Mouse (Mus musculus): ENCODE measurements at regions not wholly inside any gene's neighbourhood (a gene's known extent, or its start where the extent isn't known, plus 50 kb on each side); places are given as distances from the start of the nearest gene placed in this dataset.

DNA sequence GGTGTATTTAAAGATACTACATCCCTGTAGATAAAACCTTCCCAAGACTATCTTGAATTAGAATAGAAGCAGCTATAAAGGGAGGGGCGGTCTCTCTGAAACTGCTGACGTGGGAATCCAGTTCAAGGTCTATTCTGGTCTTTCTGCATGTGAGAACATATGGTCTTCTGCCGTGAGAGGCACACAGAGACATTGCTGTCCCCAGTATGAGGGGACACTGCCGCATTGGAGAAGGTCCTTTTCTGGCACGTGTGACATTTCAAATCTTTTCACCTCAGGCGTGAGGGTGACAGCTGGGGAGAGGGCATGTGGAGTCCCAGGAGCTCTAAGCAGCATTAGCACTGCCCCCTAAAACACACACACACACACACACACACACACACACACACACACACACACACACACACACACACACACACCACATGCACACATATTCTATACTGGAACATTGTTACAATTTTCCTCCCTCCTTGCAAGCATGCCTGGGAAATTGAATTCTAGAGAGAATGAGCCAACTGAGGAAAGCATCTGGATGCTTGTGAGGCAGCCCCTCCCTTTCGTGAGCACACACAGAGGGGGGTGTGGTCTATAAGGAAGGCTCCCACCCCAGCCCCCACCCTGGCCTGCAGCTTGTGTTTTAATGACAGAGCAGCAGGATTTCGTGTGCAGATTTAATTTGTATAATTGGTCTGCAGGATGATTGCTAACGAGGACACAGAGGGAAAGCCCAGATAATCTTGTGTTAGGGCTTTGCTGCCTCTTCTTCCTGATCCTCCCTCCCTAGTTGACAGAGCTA, 174.5 kb upstream of the Fat4 start:
- Histone ChIP-seq H3K9me3 (replicated peaks; ENCODE audit: control insufficient read depth, low read length) (no peaks in the 10 kb centered on the region), H3K27me3 (ENCODE audit: control insufficient read depth, insufficient read depth, low read length) (no peaks in the 10 kb centered on the region), H3K9ac (replicated peaks; ENCODE audit: low read depth, low read length) (no peak overlapping the region), H3K27ac (ENCODE audit: low read depth) (no peak overlapping the region), H3K4me1 (ENCODE audit: control insufficient read depth, insufficient read depth) (no peaks in the 10 kb centered on the region), H3K36me3 (replicated peaks; ENCODE audit: control insufficient read depth, insufficient read depth, low read length) (no peaks in the 10 kb centered on the region), H3K4me2 (ENCODE audit: low read depth, low read length) (no peak overlapping the region; the same call in 1 of the 2 replicates), H3K4me3 (ENCODE audit: low read depth, low read length) (no peak overlapping the region)
- 18% methylated on average over 9 of the region's 9 CpGs for WGBS
- DNase-seq (ENCODE audit: low spot score), result peak; percentile 11
- ATAC-seq (ENCODE audit: insufficient read depth, low read depth), result peak; percentile 30; the same call in 1 of the 2 replicates
- TF ChIP-seq CTCF (IDR thresholded peaks at IDR 0.05; ENCODE audit: low read depth), result no peak
- TF ChIP-seq EP300 (IDR thresholded peaks at IDR 0.05; ENCODE audit: low read depth), result no peak

GRCm38 (mm10) chr3:38711229-38711628, 175.5 kb upstream of the Fat4 start:
- no peak overlapping the region for H3K4me3 ChIP-seq (ENCODE audit: low read depth, low read length)
- ATAC-seq (ENCODE audit: insufficient read depth, low read depth) (no peak), DNase-seq (ENCODE audit: low spot score) (no peak)
- H3K4me1 ChIP-seq (ENCODE audit: control insufficient read depth, insufficient read depth), result no peaks in the 10 kb centered on the region
- H3K9ac ChIP-seq (replicated peaks; ENCODE audit: low read depth, low read length), result no peak overlapping the region
- TF ChIP-seq CTCF (IDR thresholded peaks at IDR 0.05; ENCODE audit: low read depth) (no peak), EP300 (IDR thresholded peaks at IDR 0.05; ENCODE audit: low read depth) (no peak)
- 31% methylated on average over 6 of the region's 6 CpGs for WGBS
- no peaks in the 10 kb centered on the region for H3K36me3 ChIP-seq (replicated peaks; ENCODE audit: control insufficient read depth, insufficient read depth, low read length)
- no peaks in the 10 kb centered on the region for H3K9me3 ChIP-seq (replicated peaks; ENCODE audit: control insufficient read depth, low read length)
- no peak overlapping the region for H3K4me2 ChIP-seq (ENCODE audit: low read depth, low read length)
- H3K27ac ChIP-seq (ENCODE audit: low read depth), result no peak overlapping the region
- H3K27me3 ChIP-seq (ENCODE audit: control insufficient read depth, insufficient read depth, low read length), result no peaks in the 10 kb centered on the region

- no peaks in the 10 kb centered on the region for H3K4me1 ChIP-seq (ENCODE audit: control insufficient read depth, insufficient read depth)
- DNase-seq (ENCODE audit: low spot score), result no peak
- no peak overlapping the region for H3K9ac ChIP-seq (replicated peaks; ENCODE audit: low read depth, low read length)
- no peak for TF ChIP-seq CTCF (IDR thresholded peaks at IDR 0.05; ENCODE audit: low read depth)
- TF ChIP-seq EP300 (IDR thresholded peaks at IDR 0.05; ENCODE audit: low read depth), result no peak
- ATAC-seq (ENCODE audit: insufficient read depth, low read depth), result no peak
- H3K4me3 ChIP-seq (ENCODE audit: low read depth, low read length), result no peak overlapping the region
- no peak overlapping the region for H3K4me2 ChIP-seq (ENCODE audit: low read depth, low read length)
- H3K9me3 ChIP-seq (replicated peaks; ENCODE audit: control insufficient read depth, low read length), result no peaks in the 10 kb centered on the region
- no peaks in the 10 kb centered on the region for H3K27me3 ChIP-seq (ENCODE audit: control insufficient read depth, insufficient read depth, low read length)
- 69% methylated on average over 3 of the region's 3 CpGs for WGBS
- no peak overlapping the region for H3K27ac ChIP-seq (ENCODE audit: low read depth)
- no peaks in the 10 kb centered on the region for H3K36me3 ChIP-seq (replicated peaks; ENCODE audit: control insufficient read depth, insufficient read depth, low read length)
Measured at GRCm38 (mm10) chr3:38707891-38708290, 178.8 kb upstream of the Fat4 start.

DNA sequence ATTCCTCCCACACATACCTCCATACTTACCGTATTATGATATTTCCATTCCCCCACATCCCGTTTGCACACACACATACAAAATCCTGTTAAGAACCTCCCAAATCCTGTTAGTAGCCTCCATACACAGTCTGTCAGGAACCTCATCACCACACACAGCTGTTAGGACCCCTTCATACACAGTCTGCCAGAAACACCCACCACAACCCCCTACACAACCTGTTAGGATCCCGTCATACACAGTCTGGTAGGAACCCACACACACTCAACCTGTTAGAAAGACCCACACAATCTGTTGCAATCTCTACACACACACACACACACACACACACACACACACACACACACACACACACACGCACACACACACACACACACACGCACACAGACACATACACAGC, 187.5 kb upstream of the Fat4 start:
- no peak for ATAC-seq (ENCODE audit: insufficient read depth, low read depth)
- no peak overlapping the region for H3K4me3 ChIP-seq (ENCODE audit: low read depth, low read length)
- H3K27ac ChIP-seq (ENCODE audit: low read depth), result no peak overlapping the region
- TF ChIP-seq EP300 (IDR thresholded peaks at IDR 0.05; ENCODE audit: low read depth), result no peak
- no peak for TF ChIP-seq CTCF (IDR thresholded peaks at IDR 0.05; ENCODE audit: low read depth)
- H3K9me3 ChIP-seq (replicated peaks; ENCODE audit: control insufficient read depth, low read length), result no peaks in the 10 kb centered on the region
- H3K9ac ChIP-seq (replicated peaks; ENCODE audit: low read depth, low read length), result no peak overlapping the region
- DNase-seq (ENCODE audit: low spot score), result no peak
- no peaks in the 10 kb centered on the region for H3K36me3 ChIP-seq (replicated peaks; ENCODE audit: control insufficient read depth, insufficient read depth, low read length)
- 0 out of 2 replicates have a peak, but pooled peaks cover 3% of the 10 kb centered on the region for H3K4me1 ChIP-seq (ENCODE audit: control insufficient read depth, insufficient read depth)
- H3K4me2 ChIP-seq (ENCODE audit: low read depth, low read length), result no peak overlapping the region
- H3K27me3 ChIP-seq (ENCODE audit: control insufficient read depth, insufficient read depth, low read length), result no peaks in the 10 kb centered on the region
- 84% methylated on average over 5 of the region's 5 CpGs for WGBS

DNA sequence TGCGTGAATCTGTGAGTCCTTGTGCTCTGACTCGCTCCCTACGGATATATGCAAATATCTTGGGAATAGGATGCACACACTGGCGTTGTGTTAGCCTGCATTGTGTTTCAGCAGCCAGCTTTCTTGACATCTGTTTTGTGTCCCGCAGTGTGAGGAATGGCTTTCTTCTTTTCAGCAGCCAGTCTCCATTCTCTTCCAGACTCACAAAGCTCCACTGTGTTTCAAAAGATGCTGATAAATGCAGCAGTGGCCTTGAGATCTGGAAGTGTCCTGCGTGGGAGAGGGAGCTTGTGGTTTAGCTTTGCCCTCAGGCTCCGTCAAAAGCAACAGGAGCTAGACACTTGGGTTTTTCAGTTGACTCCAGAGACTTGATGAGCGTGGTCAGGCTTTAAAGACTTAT, 188.9 kb upstream of the Fat4 start:
- DNase-seq (ENCODE audit: low spot score), result peak; percentile 24
- H3K4me2 ChIP-seq (ENCODE audit: low read depth, low read length), result no peak overlapping the region
- 0 out of 2 replicates have a peak, but pooled peaks cover 3% of the 10 kb centered on the region for H3K4me1 ChIP-seq (ENCODE audit: control insufficient read depth, insufficient read depth)
- H3K27ac ChIP-seq (ENCODE audit: low read depth), result peak overlapping the region; percentile 40
- H3K4me3 ChIP-seq (ENCODE audit: low read depth, low read length), result no peak overlapping the region
- 0 out of 2 replicates have a peak, but pooled peaks have one; percentile 27 for ATAC-seq (ENCODE audit: insufficient read depth, low read depth)
- no peaks in the 10 kb centered on the region for H3K27me3 ChIP-seq (ENCODE audit: control insufficient read depth, insufficient read depth, low read length)
- TF ChIP-seq EP300 (IDR thresholded peaks at IDR 0.05; ENCODE audit: low read depth) (no peak), CTCF (IDR thresholded peaks at IDR 0.05; ENCODE audit: low read depth) (no peak)
- H3K36me3 ChIP-seq (replicated peaks; ENCODE audit: control insufficient read depth, insufficient read depth, low read length), result no peaks in the 10 kb centered on the region
- WGBS, result 18% methylated on average over 8 of the region's 8 CpGs
- H3K9ac ChIP-seq (replicated peaks; ENCODE audit: low read depth, low read length), result no peak overlapping the region
- H3K9me3 ChIP-seq (replicated peaks; ENCODE audit: control insufficient read depth, low read length), result no peaks in the 10 kb centered on the region
